Mouse (Mus musculus) fibroblast of lung, adult 2 months (primary cell): Measurements from ENCODE around the gene Cpe.

ENCODE experiments used
- DNase-seq: peaks from one replicate; pipeline ENCODE4 v3.0.0-alpha.2; 2011; ENCODE audit warnings: low read depth

Gene Cpe

GRCm38 (mm10) chr8:64692651-64693201, at the start of gene Cpe:
Gene Cpe (minus strand): TSS chr8:64693054.
- peak; percentile 64 for DNase-seq

GRCm38 (mm10) chr8:64740547-64741211, 47.8 kb upstream of the Cpe start:
- DNase-seq: no peak

GRCm38 (mm10) chr8:64738916-64739315, 46.1 kb upstream of the Cpe start:
- no peak for DNase-seq

- no peak for DNase-seq
Measured at GRCm38 (mm10) chr8:64736767-64737323, 44.0 kb upstream of the Cpe start.

GRCm38 (mm10) chr8:64735161-64735560, 42.3 kb upstream of the Cpe start:
- no peak for DNase-seq

GRCm38 (mm10) chr8:64733271-64733943, 40.6 kb upstream of the Cpe start, which contains the start of gene Msmo1:
Gene Msmo1 (minus strand): TSS chr8:64733792.
- DNase-seq: peak; percentile 96

- no peak for DNase-seq
Measured at GRCm38 (mm10) chr8:64732596-64732995, 39.7 kb upstream of the Cpe start.

- DNase-seq: no peak
Measured at GRCm38 (mm10) chr8:64728156-64728555, 35.3 kb upstream of the Cpe start.

GRCm38 (mm10) chr8:64726190-64726695, 33.4 kb upstream of the Cpe start:
- DNase-seq: peak; percentile 54

GRCm38 (mm10) chr8:64723206-64723605, 30.4 kb upstream of the Cpe start:
- DNase-seq: no peak

- no peak for DNase-seq
Measured at GRCm38 (mm10) chr8:64717868-64718267, 25.0 kb upstream of the Cpe start.

- no peak for DNase-seq
Measured at GRCm38 (mm10) chr8:64712499-64712898, 19.6 kb upstream of the Cpe start.

GRCm38 (mm10) chr8:64711544-64711943, 18.7 kb upstream of the Cpe start:
- DNase-seq: no peak

- peak; percentile 71 for DNase-seq
Measured at GRCm38 (mm10) chr8:64707481-64707880, 14.6 kb upstream of the Cpe start.

- DNase-seq: no peak
Measured at GRCm38 (mm10) chr8:64703191-64703590, 10.3 kb upstream of the Cpe start.

GRCm38 (mm10) chr8:64691591-64692401, 1.1 kb downstream of the Cpe start:
- no peak for DNase-seq

- no peak for DNase-seq
Measured at GRCm38 (mm10) chr8:64690845-64691244, 2.0 kb downstream of the Cpe start.

- DNase-seq: no peak
Measured at GRCm38 (mm10) chr8:64690306-64690705, 2.5 kb downstream of the Cpe start.

- no peak for DNase-seq
Measured at GRCm38 (mm10) chr8:64688741-64689140, 4.1 kb downstream of the Cpe start.

GRCm38 (mm10) chr8:64688161-64688560, 4.7 kb downstream of the Cpe start:
- DNase-seq: peak; percentile 61

GRCm38 (mm10) chr8:64682501-64682900, 10.4 kb downstream of the Cpe start:
- no peak for DNase-seq

- no peak for DNase-seq
Measured at GRCm38 (mm10) chr8:64676381-64676780, 16.5 kb downstream of the Cpe start.
